Mouse (Mus musculus) induced T-regulatory cell, adult 2 months (primary cell): ENCODE results near the gene Tgfbr3.

Experiments used
- DNase-seq: peaks from one replicate; pipeline ENCODE4 v3.0.0-alpha.2; 2012; ENCODE audit warnings: low read depth

Tgfbr3 gene

DNA sequence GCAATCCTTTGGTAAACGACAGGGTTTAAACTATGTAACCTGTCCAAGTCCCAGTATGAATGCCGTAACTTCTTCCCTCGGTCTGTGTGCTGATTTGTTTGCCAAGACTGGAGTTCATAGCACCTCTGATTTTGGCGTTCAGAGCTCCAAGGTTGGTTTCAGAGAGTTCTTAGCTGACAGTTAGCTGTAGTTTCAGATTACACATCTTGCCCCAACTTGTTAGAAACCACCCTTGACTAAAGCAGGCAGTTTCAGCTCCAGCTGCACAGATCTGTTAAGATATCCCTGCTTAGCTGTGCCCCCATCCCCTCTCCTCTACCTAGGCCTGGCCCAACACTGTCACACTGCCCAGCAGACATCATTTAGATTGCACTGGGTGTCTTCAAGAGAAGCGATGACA is 81.5 kb downstream of the Tgfbr3 start:
- no peak for DNase-seq

GRCm38 (mm10) chr5:107204306-107204705 is 85.1 kb downstream of the Tgfbr3 start:
- DNase-seq = no peak

- DNase-seq = no peak
Measured at GRCm38 (mm10) chr5:107202801-107203559, 86.4 kb downstream of the Tgfbr3 start.

GRCm38 (mm10) chr5:107201509-107202182 is 87.8 kb downstream of the Tgfbr3 start:
- peak; percentile 60 for DNase-seq

GRCm38 (mm10) chr5:107200853-107201341 is 88.5 kb downstream of the Tgfbr3 start:
- peak; percentile 26 for DNase-seq

GRCm38 (mm10) chr5:107200221-107200635 is 89.2 kb downstream of the Tgfbr3 start:
- DNase-seq = no peak

- DNase-seq = no peak
Measured at GRCm38 (mm10) chr5:107195751-107196395, 93.6 kb downstream of the Tgfbr3 start.

GRCm38 (mm10) chr5:107193160-107193559 is 96.3 kb downstream of the Tgfbr3 start:
- no peak for DNase-seq

DNA sequence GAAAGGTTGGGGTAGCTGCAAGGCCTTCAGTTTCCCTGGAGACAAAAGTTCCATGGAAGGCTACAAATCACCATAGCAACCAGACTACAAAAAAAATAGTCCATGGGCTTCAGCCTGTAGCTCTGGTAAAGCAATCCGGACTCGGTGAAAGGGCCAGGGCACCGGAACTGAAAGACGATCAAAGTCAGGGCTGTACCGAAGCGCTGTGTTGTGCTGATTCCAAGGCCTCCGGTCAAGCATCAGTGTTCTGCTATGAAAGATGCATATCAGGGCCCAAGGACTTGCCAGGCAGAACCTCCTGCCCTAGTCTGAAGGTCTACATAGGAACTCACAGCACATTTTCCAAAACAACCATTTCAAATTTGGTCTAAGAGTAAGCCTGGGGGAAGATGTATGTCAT is 97.1 kb downstream of the Tgfbr3 start:
- no peak for DNase-seq

- DNase-seq = no peak
Measured at GRCm38 (mm10) chr5:107188551-107188950, 100.9 kb downstream of the Tgfbr3 start.

DNA sequence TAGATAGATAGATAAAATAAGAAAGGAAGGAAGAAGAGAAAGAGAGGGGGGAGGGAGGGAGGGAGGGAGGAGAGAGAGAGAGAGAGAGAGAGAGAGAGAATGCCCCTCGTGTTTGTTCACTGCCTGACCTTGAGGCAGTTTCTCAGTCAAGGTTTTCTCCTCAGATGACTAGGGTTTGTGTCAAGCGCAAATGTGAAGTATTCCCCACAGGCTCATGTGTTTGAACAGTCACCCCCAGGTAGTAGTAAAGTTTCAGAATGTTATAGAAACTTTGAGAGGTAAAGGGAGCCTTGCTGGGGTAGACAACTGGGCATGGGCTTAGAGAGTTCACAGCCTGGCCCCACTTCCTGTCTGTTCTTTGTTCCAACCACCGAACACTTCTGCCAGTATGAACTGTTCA is 103.2 kb downstream of the Tgfbr3 start:
- DNase-seq = no peak

DNA sequence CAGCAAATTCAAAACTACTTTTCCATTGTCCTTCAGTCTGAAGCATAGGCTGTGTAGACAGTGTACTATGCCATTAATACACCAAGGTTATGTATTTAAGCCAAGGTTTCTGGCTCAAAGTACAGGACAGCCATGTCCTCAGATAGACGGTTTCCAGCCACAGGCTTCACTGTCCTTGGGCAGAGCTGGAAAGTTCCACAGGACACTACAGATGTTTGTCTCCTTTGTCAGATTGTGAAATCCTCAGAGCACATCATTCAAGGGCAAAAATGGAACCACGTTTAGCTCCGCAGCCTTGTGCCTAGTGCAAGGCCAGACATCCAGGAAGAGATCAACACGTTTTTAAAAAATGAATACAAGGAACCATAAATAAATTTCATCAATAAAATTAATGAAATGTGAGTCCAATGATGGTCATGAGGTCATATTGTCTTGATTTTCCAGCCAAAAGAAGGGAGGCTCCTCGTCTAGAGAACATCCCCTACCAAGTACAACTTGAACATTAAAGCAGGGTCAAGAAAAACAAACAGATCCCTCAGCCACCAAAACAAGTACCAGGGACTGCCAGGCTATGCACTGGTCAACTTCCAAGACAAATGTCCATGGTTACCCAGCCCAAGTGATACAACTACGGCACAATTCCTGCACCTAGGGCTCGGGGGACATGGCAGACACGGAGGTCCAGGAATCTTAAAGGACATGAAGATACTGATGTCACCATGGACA is 105.1 kb downstream of the Tgfbr3 start:
- no peak for DNase-seq

DNA sequence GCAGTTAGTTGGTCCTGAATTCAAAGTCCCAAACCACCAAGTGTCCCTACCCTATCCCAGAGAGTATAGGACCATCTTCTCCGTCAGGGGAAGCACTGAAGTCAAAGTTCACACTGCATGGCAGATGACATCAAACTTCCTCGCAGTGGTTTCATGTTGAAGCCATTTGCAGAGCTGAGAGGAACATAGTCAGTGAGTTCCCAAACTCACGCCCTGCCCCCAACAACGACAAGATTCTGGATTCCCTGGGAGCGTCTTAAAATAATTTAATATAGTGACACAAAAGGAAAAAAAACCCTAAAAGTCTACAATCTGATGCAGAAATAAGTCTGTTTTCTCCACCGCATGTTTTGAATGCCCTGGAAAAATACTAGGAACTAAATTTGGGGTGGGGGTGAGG is 105.9 kb downstream of the Tgfbr3 start:
- no peak for DNase-seq

DNA sequence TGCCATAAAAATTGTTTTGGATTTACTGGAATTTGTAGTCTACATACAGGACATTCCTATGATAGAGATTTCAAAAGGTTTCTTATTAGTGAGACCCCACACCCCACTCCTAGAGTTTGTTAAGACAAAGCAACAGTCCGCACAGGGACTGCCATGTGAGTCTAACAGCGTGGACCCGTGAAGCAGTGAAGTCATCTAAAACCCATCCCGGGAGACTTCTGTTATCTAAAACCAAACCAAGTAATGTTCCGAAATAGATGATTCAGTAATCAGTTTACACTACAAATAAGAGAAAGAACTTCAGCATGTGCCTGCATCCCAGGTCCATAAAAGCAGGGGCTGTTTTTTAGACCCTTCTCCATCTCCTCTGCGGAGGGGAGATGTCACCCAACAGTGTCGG is 106.7 kb downstream of the Tgfbr3 start:
- no peak for DNase-seq

DNA sequence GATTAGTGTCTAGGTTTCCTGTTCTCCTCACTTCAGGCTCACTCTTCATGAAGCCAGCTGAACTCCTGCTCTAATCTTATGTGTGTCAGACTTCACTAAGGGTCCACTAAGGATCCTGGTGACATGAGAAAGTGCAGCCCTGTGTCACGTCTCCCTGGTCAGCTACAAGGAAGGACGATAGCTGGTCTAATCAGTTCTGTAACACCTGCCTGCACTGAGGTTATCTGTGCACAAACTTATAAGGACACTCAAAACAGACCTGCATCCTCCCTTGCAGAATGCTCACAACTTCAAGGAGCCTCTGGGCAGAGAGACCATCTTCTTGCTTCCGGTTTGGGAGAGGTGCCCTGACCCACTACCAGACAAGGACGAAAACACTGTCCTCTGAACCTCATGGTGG is 107.6 kb downstream of the Tgfbr3 start:
- DNase-seq = no peak

DNA sequence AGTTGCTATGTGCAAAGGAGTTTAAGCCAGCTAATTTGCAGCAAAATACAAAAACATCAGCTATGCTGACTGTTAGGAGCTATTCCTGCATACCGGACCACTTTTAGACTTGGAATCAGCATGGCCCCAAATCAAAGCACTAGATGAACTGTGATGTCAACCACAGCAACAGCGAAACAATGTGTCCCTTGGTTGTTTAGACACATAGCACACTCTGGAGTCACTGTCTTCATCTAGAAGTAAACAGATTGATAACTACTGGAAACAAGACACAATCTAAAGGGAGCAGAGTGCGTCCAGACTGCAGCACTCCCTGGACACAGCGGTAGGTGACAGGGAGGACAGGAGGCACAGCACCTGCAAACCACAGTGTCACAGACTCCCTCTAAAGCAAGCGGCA is 110.2 kb downstream of the Tgfbr3 start:
- DNase-seq = no peak

DNA sequence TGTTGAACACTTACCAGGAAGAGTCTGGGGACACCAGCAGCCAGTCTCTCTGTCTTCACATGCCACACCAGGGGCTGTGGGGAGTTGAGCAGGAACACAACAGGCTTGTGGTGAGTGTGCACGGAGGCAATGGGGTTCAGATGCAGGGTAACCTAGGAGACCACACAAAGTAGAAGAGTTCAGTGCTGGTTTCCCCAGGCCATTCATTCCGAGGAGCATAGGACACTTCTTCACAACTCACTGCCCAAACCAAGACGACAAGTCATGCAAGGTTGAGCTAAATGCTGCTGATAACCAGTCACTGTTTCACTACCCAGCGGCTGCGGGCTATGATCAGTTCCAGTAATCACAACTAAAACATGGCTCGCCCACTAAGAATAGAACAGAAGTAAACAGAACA is 111.6 kb downstream of the Tgfbr3 start:
- peak; percentile 24 for DNase-seq

GRCm38 (mm10) chr5:107177248-107177647 is 112.2 kb downstream of the Tgfbr3 start:
- peak; percentile 27 for DNase-seq

GRCm38 (mm10) chr5:107176796-107177195 is 112.6 kb downstream of the Tgfbr3 start:
- no peak for DNase-seq

DNA sequence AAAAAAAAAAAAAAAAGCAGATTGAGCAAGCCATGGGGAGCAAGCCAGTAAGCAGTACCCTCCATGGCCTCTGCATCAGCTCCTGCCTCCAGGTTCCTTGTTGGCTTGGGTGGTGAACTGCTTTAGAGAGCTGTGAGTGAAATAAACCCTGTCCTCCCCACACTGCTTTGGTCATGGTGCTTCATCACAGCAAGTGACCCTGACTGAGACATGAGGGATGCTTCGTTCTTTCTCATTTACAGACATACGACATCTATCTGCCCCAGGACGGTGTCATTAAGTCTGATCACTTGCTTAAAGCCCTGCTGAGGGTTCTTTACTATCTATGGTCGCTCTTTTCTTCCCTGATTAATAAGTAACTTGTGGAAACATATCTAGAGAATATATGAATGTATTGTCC is 113.2 kb downstream of the Tgfbr3 start:
- DNase-seq = no peak

- DNase-seq = no peak
Measured at GRCm38 (mm10) chr5:107174188-107174587, 115.2 kb downstream of the Tgfbr3 start.

DNA sequence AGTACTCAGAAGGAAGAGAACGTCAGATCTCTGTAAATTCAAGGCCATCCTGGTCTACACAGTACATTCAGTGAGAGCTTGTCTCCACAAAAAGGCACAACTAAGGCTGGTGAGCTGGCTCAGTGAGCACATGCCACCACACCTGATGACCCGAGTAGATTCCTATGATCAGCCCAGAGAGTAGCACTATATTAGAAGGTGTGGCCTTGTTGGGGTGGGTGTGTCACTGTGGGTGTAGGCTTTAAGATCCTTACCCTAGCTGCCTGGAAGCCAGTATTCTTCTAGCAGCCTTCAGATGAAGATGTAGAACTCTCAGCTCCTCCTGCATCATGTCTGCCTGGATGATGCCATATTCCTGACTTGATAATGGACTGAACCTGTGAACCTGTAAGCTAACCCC is 115.9 kb downstream of the Tgfbr3 start:
- no peak for DNase-seq
